Comparison of ENCODE assay signal across 7 mouse cellular contexts in the genomic region with DNA sequence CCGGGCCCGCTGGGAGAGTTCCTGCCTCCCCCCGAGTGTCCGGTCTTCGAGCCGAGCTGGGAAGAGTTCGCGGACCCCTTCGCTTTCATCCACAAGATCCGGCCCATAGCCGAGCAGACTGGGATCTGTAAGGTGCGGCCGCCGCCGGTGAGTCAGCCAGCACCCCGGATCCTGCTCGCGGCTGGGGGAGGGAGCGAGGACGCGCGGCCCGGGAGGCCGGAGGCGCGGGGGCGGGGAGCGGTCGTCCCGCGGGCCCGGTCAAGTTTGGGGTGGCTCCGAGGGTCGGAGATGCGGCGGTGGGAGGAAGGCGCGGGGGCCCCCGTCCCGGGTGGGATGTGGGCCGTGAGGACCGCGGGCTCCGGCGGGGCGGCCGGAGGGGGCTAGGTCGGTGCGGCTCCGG. TPM values are rescaled to one million over a fixed set of nuclear protein-coding genes. Genes with fewer than 3 reads are reported as not detected.
DNase-seq lines count a peak whose midpoint lies in the region; ATAC-seq and TF ChIP-seq lines count a peak whose summit lies in the region.

No protein-coding gene starts in this region.

- peak overlapping the region; percentile 82 for H3K4me2 ChIP-seq in heart, embryonic 14.5 days (ENCODE audit: low read length)
- H3K4me2 ChIP-seq in midbrain, embryonic 11.5 days = peak overlapping the region; percentile 72
- H3K4me2 ChIP-seq in stomach, embryonic 15.5 days = peak overlapping the region; percentile 63

- H3K4me1 ChIP-seq in thymus, adult 2 months (replicated peaks; ENCODE audit: control insufficient read depth, insufficient read depth, low read length) = peaks cover 10% of the 10 kb centered on the region
- no peaks in the 10 kb centered on the region for H3K4me1 ChIP-seq in bone marrow, adult 2 months (ENCODE audit: control insufficient read depth, insufficient read depth, low read length)
- peaks cover 8 to 20% of the 10 kb centered on the region in 2 experiments for H3K4me1 ChIP-seq in heart, embryonic 14.5 days (ENCODE audit: control insufficient read depth in 2 of 2, insufficient read depth in 2 of 2, low read length in 2 of 2)
- H3K4me1 ChIP-seq in midbrain, embryonic 11.5 days (ENCODE audit: control insufficient read depth, insufficient read depth, low read length) = peaks cover 17% of the 10 kb centered on the region
- H3K4me1 ChIP-seq in stomach, embryonic 15.5 days = peaks cover 21% of the 10 kb centered on the region

- TF ChIP-seq CTCF in thymus, adult 2 months (IDR thresholded peaks at IDR 0.05; ENCODE audit: borderline replicate concordance, control insufficient read depth, extremely low read depth, insufficient read depth, low read length, poor library complexity) = no peak
- no peak for TF ChIP-seq CTCF in bone marrow, adult 2 months (IDR thresholded peaks at IDR 0.05; ENCODE audit: control insufficient read depth, insufficient read depth, low read length)

- TF ChIP-seq POLR2A in thymus, adult 2 months (IDR thresholded peaks at IDR 0.05; ENCODE audit: control insufficient read depth, extremely low read depth, insufficient read depth, low read length, poor library complexity) = no peak
- TF ChIP-seq POLR2A in bone marrow, adult 2 months (IDR thresholded peaks at IDR 0.05; ENCODE audit: borderline replicate concordance, control insufficient read depth, low read depth, low read length) = no peak

- intact Hi-C loops in left cerebral cortex, postnatal 25 days (cut with DNase I) = no loop called here

- peak; percentile 6; the same call in 1 of the 2 replicates for ATAC-seq in heart, embryonic 14.5 days (ENCODE audit: insufficient number of reproducible peaks, insufficient read depth, low FRiP score, low read depth)
- ATAC-seq in midbrain, embryonic 11.5 days (ENCODE audit: low FRiP score) = peak; percentile 1; the same call in 1 of the 2 replicates
- no peak for ATAC-seq in stomach, embryonic 15.5 days (ENCODE audit: insufficient read depth, low FRiP score, low read depth)

- peak overlapping the region; percentile 41 for H3K27ac ChIP-seq in thymus, adult 2 months (ENCODE audit: control insufficient read depth, insufficient read depth, low read length)
- H3K27ac ChIP-seq in bone marrow, adult 2 months (ENCODE audit: control insufficient read depth, insufficient read depth, low read depth, low read length, poor library complexity) = peak overlapping the region; percentile 67
- H3K27ac ChIP-seq in heart, embryonic 14.5 days (replicated peaks in 1 of 2; ENCODE audit: control insufficient read depth in 1 of 2, insufficient read depth in 1 of 2, low read depth in 2 of 2, low read length in 2 of 2) = peak overlapping the region; percentile 78 to 89
- H3K27ac ChIP-seq in midbrain, embryonic 11.5 days (ENCODE audit: low read depth, low read length) = peak overlapping the region; percentile 89
- peak overlapping the region; percentile 93 for H3K27ac ChIP-seq in stomach, embryonic 15.5 days

- no peaks in the 10 kb centered on the region for H3K27me3 ChIP-seq in thymus, adult 2 months (ENCODE audit: control insufficient read depth, insufficient read depth, low read length)
- no peaks in the 10 kb centered on the region for H3K27me3 ChIP-seq in heart, embryonic 14.5 days (ENCODE audit: control insufficient read depth, insufficient read depth, low read length)
- peaks cover 4% of the 10 kb centered on the region; the same call in 1 of the 2 replicates for H3K27me3 ChIP-seq in midbrain, embryonic 11.5 days (ENCODE audit: control insufficient read depth, insufficient read depth, low read length)
- no peaks in the 10 kb centered on the region for H3K27me3 ChIP-seq in stomach, embryonic 15.5 days (replicated peaks)

- peak; percentile 55 for DNase-seq in thymus, adult 2 months
- no peak for DNase-seq in thymus, postnatal 25 days
- DNase-seq in left cerebral cortex, postnatal 25 days (ENCODE audit: low spot score in 2 of 2) = peak; percentile 42 to 51
- no peak for DNase-seq in midbrain, embryonic 11.5 days (ENCODE audit: low spot score, missing footprints)

- H3K9ac ChIP-seq in heart, embryonic 14.5 days (ENCODE audit: low read length) = peak overlapping the region; percentile 98
- H3K9ac ChIP-seq in midbrain, embryonic 11.5 days (ENCODE audit: low read length) = peak overlapping the region; percentile 99
- peak overlapping the region; percentile 98 for H3K9ac ChIP-seq in stomach, embryonic 15.5 days

- under 1% methylated on average over 49 of the region's 50 CpGs for WGBS in thymus, adult 2 months
- under 1% methylated on average over 49 of the region's 50 CpGs for WGBS in bone marrow, adult 2 months
- 1% methylated on average over 36 of the region's 50 CpGs for WGBS in heart, embryonic 14.5 days
- WGBS in midbrain, embryonic 11.5 days = under 1% methylated on average over 46 of the region's 50 CpGs
- WGBS in stomach, embryonic 15.5 days = under 1% methylated on average over 44 of the region's 50 CpGs

- H3K4me3 ChIP-seq in thymus, adult 2 months (ENCODE audit: control insufficient read depth, insufficient read depth, low read length) = peak overlapping the region; percentile 89
- H3K4me3 ChIP-seq in bone marrow, adult 2 months (replicated peaks; ENCODE audit: control insufficient read depth, low read depth, low read length) = peak overlapping the region; percentile 72
- H3K4me3 ChIP-seq in heart, embryonic 14.5 days (ENCODE audit: control insufficient read depth in 1 of 2, insufficient read depth in 1 of 2, low read depth in 1 of 2, low read length in 2 of 2) = peak overlapping the region; percentile 94 to 99
- peak overlapping the region; percentile 100 for H3K4me3 ChIP-seq in midbrain, embryonic 11.5 days (ENCODE audit: low read depth, low read length)
- H3K4me3 ChIP-seq in stomach, embryonic 15.5 days (replicated peaks) = peak overlapping the region; percentile 91

- H3K9me3 ChIP-seq in heart, embryonic 14.5 days (ENCODE audit: control insufficient read depth, low read length) = no peaks in the 10 kb centered on the region
- H3K9me3 ChIP-seq in midbrain, embryonic 11.5 days (ENCODE audit: control insufficient read depth, low read length) = no peaks in the 10 kb centered on the region
- no peaks in the 10 kb centered on the region for H3K9me3 ChIP-seq in stomach, embryonic 15.5 days

- no peaks in the 10 kb centered on the region for H3K36me3 ChIP-seq in thymus, adult 2 months (ENCODE audit: control insufficient read depth, insufficient read depth, low read length)
- no peaks in the 10 kb centered on the region for H3K36me3 ChIP-seq in heart, embryonic 14.5 days (ENCODE audit: control insufficient read depth, insufficient read depth, low read length)
- H3K36me3 ChIP-seq in midbrain, embryonic 11.5 days (ENCODE audit: control insufficient read depth, insufficient read depth, low read length) = no peaks in the 10 kb centered on the region
- no peaks in the 10 kb centered on the region for H3K36me3 ChIP-seq in stomach, embryonic 15.5 days

RNA-seq across cellular contexts. Expression of a gene that starts 0.4 kb away (rescaled TPM):
- 26.7 and 36.4 TPM in 2 replicates for polyA plus RNA-seq in thymus, adult 2 months (2012; rRNA removed)
- polyA plus RNA-seq in bone marrow, adult 2 months (2011; ENCODE audit: insufficient read depth, insufficient read length, low replicate concordance, missing spikeins) = 7.2 and 20.4 TPM in 2 replicates
- 33.6 and 38.6 TPM in 2 replicates for polyA plus RNA-seq in heart, embryonic 14.5 days (2014; fragmentation: Nextera tagmentation; extraction: Ambion mirVana)
- 10 to 100 TPM; 64.2 to 65.5 TPM for total RNA-seq in left cerebral cortex, postnatal 25 days (2021)
- 74.0 and 85.3 TPM in 2 replicates for polyA plus RNA-seq in midbrain, embryonic 11.5 days (2014; fragmentation: Nextera tagmentation; extraction: Ambion mirVana)
- 53.2 and 54.5 TPM in 2 replicates for polyA plus RNA-seq in stomach, embryonic 15.5 days (2015; fragmentation: Nextera tagmentation; extraction: Ambion mirVana)

RNA-seq across cellular contexts. Expression of a gene that starts 10.9 kb away (rescaled TPM):
- not detected in 2 replicates for polyA plus RNA-seq in thymus, adult 2 months (2012; rRNA removed)
- polyA plus RNA-seq in bone marrow, adult 2 months (2011; ENCODE audit: insufficient read depth, insufficient read length, low replicate concordance, missing spikeins) = not detected in 2 replicates
- not detected in 2 replicates for polyA plus RNA-seq in heart, embryonic 14.5 days (2014; fragmentation: Nextera tagmentation; extraction: Ambion mirVana)
- not detected for total RNA-seq in left cerebral cortex, postnatal 25 days (2021)
- not detected in 2 replicates for polyA plus RNA-seq in midbrain, embryonic 11.5 days (2014; fragmentation: Nextera tagmentation; extraction: Ambion mirVana)
- not detected in 2 replicates for polyA plus RNA-seq in stomach, embryonic 15.5 days (2015; fragmentation: Nextera tagmentation; extraction: Ambion mirVana)

Comparison
In these comparisons a context has a peak if more than half of its experiments do, and no peak if none do; other contexts are left out.
1. DNase-seq: peak in thymus, adult 2 months (single experiment) and left cerebral cortex, postnatal 25 days (2 of 2); none in thymus, postnatal 25 days (single experiment) and midbrain, embryonic 11.5 days (single experiment).
2. H3K27ac ChIP-seq: peak in every context shown above with its lines; median percentile 93 in stomach, embryonic 15.5 days; 89 in midbrain, embryonic 11.5 days; 84 in heart, embryonic 14.5 days; 67 in bone marrow, adult 2 months; 41 in thymus, adult 2 months.
3. Peak in every context shown above with its lines, with median percentiles within 50 percentile points of each other: H3K4me3 ChIP-seq, H3K4me2 ChIP-seq and H3K9ac ChIP-seq.